Mouse (Mus musculus): ENCODE measurements around the gene Guca2b.

GRCm38 (mm10) chr4:119609488-119609887 is 49.3 kb downstream of the Guca2b start:
- TF ChIP-seq GATA1 (IDR thresholded peaks at IDR 0.05; ENCODE audit: borderline replicate concordance, low read length) (no peak), GATA2 (IDR thresholded peaks at IDR 0.05; ENCODE audit: borderline replicate concordance, low read depth, low read length) (no peak), POLR2AphosphoS5 (IDR thresholded peaks at IDR 0.05; ENCODE audit: insufficient replicate concordance, low read depth, low read length) (no peak), CTCF (IDR thresholded peaks at IDR 0.05; ENCODE audit: low read depth, low read length) (no peak)

Data from G1E (cell line).